Mouse (Mus musculus): ENCODE data around the gene Ankib1. TPM values are rescaled to one million over a fixed set of nuclear protein-coding genes. Genes with fewer than 3 reads are reported as not detected.
"Not testable (repeated sequence)": the region's sequence is repeated elsewhere in the genome, so short reads cannot be mapped to it uniquely, and the experiment has no call there.

Ankib1 gene
- total RNA-seq, 2 experiments from 2014 or later: 83.1 to 87.4 TPM

DNA sequence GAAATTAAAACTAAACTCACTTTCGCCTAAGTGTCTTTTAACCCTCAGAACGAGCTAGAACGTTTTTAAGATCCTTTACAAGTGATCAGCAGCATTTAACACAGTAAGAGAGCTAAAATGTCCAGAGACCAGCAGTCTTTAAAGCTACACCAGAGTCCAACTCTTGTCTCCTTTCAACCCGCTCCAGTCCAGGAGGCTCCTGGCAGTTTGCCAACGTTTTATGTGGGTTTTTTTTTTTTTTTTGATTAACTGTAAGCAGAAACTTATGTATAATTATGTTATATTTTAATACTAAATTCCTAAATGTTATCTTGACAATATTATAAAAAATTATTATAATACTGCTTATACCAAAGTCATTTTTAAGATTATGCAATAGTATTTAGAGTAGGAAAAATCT, 73.9 kb downstream of the Ankib1 start:
- intact Hi-C loops (cut with DNase I): no loop called here
- DNase-seq: no peak

DNA sequence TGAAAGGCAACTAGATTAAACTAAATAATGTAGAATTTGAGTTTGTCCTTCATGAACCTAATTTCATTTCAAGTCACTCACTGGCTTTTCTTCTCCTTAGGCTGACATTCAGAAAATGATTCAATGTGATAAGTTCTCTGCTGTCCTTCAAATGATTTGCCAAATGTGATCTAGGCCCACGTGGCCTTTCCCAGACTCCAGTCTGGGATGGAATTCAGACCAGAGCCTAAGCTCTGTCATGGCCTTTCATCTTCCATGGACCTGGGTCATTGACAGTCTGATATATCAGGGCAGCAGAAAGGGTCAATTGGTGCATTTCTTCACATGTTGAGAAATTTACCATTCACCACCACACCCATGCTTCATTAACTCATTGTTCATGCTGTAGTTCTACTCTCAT, 77.2 kb downstream of the Ankib1 start:
- intact Hi-C loops (cut with DNase I): no loop called here
- DNase-seq: no peak

DNA sequence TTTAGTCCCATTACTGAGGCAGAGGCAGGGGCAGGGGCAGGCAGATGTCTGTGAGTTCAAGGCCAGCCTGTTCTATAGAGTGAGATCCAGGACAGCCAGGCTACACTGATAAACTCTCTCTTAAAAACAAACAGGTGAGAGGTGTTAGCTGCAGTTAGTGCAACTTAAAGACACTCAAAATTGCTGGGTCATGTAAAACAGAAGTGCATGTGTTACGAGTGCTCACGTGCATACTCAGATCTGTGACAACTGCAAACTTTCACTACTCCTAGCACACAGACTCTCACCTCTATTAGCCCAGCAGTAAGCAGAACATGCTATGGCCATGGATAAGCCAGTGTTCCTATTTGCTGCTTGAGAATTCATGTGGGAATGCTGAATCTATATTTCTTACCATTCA, 79.3 kb downstream of the Ankib1 start:
- DNase-seq: no peak
- intact Hi-C loops (cut with DNase I): no loop called here

DNA sequence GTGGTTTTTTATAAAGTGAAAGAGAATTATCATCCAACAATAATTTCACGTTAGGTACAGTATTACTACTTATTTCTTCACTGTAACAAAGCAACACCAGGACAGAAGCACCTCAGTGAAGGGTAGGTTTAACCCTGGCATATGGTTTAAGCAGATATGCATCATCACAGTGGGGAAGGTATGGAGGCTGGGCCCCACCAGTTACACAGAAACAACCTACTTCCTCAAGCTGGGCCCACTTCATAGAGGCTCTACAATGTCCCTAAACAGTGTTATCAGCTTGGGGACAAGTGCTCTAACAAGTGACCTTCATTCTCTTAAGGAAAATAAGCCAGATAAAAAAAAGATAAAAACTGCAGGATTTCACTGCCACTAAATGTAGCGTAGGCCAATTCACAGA, 79.9 kb downstream of the Ankib1 start:
- DNase-seq: no peak
- intact Hi-C loops (cut with DNase I): no loop called here

DNA sequence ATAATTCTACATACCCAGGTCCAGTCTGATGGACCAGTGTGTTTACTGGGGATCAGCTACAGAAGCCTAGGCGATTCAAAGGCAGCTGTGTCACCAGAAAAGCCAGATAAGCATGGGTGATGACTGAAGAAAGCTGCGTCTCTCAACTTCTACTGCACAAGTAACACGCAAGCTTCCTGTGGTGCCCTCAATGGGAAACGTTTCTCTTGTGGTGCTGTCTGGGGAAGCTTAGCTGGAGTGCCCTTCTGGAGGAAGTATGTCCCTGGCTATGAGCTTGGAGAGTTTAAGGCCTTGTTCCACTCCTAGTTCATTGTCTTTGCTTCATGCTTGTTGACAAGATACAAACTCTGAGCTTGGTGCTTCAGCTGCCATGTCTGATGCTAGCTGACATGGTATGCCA, 83.4 kb downstream of the Ankib1 start:
- DNase-seq: no peak
- intact Hi-C loops (cut with DNase I): no loop called here

DNA sequence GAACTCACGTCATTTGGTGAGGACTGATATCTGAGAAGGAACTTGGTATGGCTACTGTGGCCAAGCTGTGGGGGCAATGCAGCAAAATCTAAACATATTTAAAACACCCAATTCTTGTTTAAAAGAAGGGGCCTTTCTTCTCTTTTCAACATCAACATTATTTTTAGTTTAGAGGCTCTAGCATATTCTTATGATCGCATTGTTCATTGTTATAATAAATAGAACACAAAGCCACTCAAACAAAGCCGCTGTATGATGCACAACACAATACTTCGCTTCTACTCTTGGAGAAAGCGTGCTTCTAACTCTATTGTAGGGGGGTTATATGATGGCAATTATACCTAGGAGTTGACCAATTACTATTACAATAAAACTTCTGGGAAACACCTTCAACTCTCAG, 86.9 kb downstream of the Ankib1 start:
- intact Hi-C loops (cut with DNase I): no loop called here
- no peak for DNase-seq

DNA sequence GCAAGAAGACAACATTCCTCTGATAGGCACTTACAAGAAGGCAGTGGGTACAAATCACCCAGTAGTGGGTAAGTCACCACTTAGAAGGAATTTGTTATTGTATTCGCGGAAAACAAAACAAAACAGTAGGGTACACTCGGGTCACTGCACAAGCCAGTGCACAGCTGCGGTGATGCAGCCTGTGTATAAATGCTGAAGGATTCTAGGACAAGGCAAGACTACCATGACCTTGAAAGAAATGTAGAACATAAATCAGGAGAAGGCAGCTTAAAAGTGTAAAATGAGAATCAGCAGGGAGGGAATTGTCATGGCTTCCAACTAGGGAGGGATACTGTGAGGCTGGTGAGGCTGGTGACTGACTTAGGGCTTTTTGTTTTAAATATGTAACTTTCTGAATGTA, 100.5 kb downstream of the Ankib1 start:
- intact Hi-C loops (cut with DNase I): no loop called here

DNA sequence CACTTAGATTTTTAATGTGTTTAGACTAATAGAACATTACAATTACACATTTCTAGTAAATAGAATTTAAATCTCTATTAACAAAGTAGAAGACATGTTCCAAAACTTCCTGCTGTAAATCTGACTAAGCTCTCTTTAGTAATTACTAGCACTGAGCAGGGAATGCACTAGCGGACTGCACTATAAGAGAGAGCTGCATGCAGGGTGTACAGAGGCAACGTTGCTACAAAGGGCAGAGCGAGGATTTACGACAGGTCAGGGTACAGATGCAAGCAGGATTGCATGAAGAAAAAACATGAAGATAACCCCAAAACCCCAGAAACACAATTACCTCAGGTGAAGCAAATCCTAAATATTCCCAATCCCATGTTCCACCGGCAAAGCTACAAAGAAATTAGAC, 102.7 kb downstream of the Ankib1 start:
- intact Hi-C loops (cut with DNase I): no loop called here
- no peak for DNase-seq

More for the DNA sequence above, 100.5 kb downstream of the Ankib1 start:
- DNase-seq: no peak

DNA sequence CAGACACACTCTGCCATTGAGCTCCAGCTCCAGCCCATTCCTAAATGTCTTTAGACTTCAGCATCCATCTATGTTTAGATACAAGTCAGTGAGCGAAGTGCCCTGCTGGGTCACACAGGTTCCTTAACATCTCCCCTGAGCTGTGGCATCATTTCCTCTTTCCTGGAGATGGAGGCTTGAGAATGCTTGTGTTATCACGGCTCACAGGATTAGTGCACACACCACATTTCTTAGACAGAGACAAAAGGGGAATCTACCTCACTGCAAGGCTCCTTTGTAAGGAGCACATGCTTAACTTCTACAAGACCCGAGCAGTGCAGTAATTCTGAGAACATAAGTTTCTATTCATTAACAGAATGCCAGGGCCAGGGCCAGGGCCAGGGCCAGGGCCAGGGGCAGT, 106.7 kb downstream of the Ankib1 start:
- intact Hi-C loops (cut with DNase I): no loop called here
- DNase-seq: no peak

DNA sequence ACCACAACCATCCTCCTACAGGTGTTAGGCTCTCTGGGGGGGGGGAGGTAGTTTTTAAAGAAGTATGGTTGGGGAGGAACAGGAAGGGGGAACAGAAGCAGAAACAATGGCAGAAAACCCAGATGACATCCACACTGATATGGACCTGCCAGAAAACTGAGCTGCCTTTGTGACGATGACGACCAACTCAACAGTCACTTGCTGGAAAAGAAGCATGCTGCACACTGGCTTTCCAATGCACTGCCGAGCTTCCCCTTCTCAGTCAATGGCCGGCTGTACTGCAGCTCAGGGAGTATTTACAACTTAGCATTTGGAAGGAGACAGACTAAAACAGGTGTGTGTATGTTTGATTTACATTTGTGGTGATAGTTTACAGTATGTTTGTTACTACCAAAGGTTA, 107.5 kb downstream of the Ankib1 start:
- intact Hi-C loops (cut with DNase I): no loop called here

DNA sequence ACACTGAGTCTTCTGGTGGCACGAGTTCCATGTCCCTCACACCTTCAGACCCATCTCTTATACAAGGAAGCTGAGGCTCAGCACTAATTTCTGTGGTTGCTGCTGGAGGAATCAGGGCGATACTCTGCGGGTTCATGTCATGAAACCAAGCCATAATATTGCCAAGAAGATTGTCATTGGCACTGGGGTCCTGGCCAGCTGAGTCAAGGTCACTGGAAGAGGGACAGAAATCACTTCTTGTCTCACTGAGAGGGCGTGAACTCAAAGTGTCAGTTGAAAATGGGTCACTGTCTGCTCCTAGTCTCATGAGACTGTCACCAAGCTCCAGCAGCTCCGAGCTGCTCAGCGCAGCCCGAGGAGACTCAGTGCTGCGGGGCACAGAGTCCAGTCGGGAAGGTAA, 109.8 kb downstream of the Ankib1 start:
- intact Hi-C loops (cut with DNase I): no loop called here
- no peak for DNase-seq

More for the DNA sequence above, 107.5 kb downstream of the Ankib1 start:
- DNase-seq: no peak

DNA sequence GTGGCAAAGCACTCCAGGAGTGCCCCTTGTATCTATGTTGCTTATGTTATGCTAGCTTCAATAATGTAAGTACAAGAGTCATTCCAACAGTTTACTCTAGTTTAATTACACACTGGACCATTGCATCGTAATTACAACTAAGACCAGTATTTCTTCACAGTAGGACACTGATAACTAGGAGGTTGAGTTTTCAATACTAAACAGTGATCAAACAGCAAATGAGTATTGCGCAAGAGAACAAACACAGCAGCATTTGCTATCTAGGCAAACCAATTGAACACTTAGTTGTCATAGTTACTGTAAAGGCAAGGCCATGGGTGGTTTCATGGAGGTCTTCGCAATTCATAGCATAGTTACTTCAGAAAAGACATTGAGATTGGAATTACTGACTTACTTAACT, 111.4 kb downstream of the Ankib1 start:
- no peak for DNase-seq

DNA sequence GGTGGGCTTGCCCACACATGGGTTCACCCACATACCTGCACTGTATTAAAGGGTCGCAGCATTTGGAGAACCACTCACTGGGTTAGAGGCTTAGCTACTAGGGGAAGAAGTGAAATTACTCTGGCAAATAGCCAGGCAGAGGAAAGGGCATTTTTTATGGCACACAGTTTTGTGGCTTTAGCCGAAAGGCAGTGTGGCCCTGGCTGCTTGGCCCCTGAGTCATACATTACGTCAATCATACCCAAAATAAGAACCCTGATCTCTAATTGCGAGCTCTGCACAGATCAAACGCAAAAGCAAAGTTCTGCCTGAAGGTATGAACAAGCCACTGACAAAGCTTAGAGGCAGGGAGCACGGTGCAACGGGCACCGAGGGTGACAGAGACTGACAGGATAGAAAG, 114.4 kb downstream of the Ankib1 start:
- DNase-seq: no peak
- intact Hi-C loops (cut with DNase I): no loop called here

More for the DNA sequence above, 111.4 kb downstream of the Ankib1 start:
- intact Hi-C loops (cut with DNase I): no loop called here

DNA sequence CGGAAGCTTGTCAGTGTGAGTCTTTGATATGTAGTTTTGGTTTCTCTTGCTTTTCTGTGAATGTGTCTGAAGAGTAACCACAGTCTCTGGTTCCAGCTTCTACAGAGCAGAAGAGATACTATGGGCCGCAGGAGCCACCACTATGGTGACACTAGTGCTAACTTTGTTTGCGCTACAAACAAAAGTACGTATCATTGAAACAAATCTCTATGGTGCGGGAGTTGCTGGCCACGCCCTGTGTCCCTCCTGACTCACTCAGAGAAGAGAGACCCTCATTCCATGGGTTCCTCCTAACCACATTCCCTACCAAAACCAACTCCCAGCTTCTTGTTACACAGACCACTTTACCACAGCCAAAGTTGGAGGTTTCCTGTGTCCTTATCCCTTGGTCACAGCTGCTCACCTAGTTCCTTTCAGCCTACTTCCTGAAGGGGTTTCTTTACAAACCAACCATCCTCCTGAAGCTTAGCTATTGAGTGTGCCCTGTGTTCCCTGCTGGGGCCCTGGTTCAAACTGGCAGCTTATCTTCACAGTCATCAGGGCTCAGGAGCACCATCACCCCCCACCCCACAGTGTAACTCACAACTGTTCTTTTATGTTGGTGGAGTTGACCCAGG, 132.7 kb downstream of the Ankib1 start:
- intact Hi-C loops (cut with DNase I): no loop called here
- no peak for DNase-seq

DNA sequence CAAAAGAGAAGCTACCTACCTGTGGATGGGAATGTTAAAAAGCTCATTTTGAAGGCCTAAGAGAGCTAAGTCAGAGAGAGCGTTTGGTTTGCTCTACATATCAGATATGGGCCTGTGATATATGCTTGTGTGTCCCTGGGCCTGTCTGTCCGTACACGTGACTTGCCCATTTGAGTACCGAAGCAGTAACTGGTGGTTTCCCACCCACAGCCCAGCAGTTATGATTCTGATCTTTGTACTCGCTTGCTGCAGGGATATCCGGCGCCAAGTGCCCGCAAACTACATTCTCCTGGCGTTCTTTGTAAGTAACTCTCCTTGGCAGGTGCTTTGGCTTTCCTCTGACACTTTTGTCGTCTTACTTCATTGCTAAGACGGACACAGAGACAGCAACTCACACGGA, 136.1 kb downstream of the Ankib1 start:
- no peak for DNase-seq
- intact Hi-C loops (cut with DNase I): no loop called here

DNA sequence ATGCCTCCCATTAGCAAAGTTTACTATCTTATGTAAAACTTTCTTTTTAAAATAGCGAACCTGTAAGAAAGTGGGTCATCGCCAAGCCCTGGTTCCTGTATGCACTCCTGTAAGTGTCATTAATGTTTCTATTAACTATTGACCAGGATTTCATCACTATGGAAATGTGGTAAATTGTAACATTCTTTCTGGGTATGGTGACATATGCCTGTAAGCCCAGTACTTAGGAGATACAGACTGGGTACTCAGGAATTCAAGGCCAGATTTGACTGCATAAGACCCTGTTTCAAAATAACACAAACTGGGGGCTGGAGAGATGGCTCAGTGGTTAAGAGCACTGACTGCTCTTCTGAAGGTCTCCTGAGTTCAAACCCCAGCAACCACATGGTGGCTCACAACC, 137.5 kb downstream of the Ankib1 start:
- intact Hi-C loops (cut with DNase I): no loop called here
- no peak for DNase-seq

DNA sequence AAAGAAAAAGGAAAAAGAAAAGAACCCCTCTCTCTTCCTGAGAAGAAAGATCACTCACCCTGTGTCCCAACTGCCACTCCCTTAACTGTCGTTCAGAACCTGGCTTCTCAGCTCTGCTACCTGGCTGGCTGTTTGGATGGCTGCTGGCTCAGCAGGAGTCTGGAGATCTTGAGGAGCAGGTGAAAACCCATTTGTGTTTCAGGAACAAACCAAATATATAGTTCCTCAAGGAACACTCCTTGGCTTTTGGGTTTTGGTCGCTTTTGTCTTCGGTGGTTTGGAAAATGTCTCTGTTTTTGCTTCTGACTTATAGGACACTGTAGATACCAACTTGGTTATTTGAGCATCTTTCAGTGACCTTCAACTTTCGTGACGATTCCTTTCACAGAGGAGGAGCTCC, 145.6 kb downstream of the Ankib1 start, which contains the start of gene Gatad1:
Gatad1 (minus strand) TSS at position 101 of the 400 bp plus-strand sequence.
- DNase-seq: no peak
- intact Hi-C loops (cut with DNase I): no loop called here

DNA sequence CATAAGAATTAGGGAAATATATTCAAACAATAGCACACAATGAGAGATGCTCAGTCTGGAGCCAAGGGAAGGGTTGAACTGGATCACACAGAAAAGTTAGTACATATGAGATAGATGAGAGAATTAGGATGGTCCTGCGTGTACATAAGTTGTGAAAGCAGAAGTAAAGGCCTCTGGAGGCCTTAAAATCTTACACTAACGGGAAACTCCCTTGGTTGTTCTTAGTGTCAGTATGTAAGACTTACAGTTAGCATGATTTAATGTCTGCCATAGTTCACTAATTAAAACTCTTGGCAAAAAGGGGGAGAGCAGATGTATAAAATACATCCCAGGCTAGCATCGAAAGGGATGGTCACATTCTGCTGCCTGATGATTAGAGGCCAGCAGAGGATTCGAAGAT, 148.9 kb downstream of the Ankib1 start:
- DNase-seq: no peak
- intact Hi-C loops (cut with DNase I): no loop called here

DNA sequence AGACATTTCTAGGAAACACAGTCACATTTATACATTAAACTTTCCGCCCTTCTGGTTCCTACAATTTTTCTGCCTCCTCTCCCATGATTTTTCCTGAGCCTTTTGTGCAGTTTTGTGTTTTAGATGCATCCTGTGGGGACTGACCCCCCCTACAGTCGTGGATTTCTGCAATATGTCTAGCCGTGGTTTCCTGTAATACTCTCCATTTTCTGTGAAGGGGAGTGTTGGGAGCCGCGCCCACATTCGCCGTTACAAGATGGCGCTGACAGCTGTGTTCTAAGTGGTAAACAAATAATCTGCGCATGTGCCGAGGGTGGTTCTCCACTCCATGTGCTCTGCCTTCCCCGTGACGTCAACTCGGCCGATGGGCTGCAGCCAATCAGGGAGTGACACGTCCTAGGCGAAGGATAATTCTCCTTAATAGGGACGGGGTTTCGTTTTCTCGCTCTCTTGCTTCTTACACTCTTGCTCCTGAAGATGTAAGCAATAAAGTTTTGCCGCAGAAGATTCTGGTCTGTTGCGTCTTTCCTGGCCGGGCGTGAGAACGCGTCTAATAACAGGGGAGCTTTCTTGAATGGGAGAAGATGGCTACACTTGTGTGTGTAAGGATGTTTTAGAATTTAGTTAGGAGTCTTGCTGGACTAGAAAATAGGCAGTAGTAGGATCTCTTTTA, 149.7 kb downstream of the Ankib1 start:
- not testable (repeated sequence) for DNase-seq

DNA sequence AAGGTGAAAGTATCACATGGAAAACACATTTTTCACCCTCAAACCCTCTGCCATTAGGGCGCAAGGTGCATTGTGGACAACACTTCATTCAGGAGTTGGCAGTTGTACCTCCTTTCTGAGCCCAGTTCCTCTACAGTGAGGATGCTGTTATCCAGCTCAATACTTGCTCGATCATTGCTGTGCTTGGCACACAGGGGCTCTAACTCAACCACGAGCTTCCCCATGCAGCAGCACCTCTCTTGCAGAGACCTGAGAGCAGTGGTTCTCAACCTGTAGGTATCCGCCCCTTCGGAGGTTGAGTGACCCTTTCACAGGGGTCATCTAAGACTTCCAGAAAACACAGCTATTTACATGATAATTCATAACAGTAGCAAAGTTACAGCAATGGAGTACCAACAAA, 151.1 kb downstream of the Ankib1 start:
- intact Hi-C loops (cut with DNase I): no loop called here
- DNase-seq: no peak

More for the DNA sequence above, 149.7 kb downstream of the Ankib1 start:
- intact Hi-C loops (cut with DNase I): not testable (repeated sequence)

DNA sequence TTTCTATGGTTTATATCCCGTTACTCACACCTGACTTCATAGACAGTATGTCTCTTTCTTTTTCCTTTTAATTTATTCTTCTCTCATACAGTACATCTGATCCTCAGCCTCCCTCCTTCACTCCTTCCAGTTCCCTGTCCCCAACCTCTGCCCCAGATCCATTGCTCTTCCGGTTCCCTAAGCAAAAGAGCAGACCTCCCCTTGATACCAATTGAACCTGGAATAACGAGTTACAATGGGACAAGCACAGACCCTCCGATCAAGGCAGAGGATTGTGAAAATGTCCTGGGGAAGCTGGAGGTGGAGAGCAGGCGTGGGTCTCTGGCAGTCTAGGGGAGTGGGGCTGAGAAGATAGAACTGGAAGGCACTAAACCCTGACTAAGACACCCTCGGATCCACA, 151.8 kb downstream of the Ankib1 start, which contains the start of gene Tmbim7:
Tmbim7 (plus strand) TSS at position 301 of the 400 bp plus-strand sequence.
- intact Hi-C loops (cut with DNase I): no loop called here

DNA sequence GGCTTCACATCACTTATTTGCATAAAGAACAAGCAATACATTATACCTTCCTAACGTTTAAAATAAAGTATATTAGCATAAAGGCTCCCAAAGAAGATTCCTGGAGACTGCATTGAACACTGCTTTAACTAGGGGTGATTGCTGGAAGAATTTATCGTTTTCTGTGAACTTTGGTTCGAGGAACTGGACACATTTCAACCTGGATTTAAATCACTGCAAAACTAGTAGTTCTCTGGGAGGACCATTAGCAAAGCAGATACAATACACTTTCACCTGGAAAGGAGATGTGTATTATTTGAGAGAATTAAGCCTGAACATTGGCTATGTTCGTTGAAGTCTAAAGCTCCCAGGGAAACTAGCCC, 153.9 kb downstream of the Ankib1 start:
- no peak for DNase-seq
- intact Hi-C loops (cut with DNase I): loop anchor here (10.0 kb wide), 1 partner anchor 156 kb away; the partner anchor contains the start of genes Ankib1 and Krit1

More for the DNA sequence above, 151.8 kb downstream of the Ankib1 start, which contains the start of gene Tmbim7:
- DNase-seq: no peak
